Mouse (Mus musculus) embryo, embryonic 9.5 days (tissue): ENCODE data around the gene Ccdc148.

ENCODE experiments used
- DNase-seq: peaks from one replicate; pipeline ENCODE4 v3.0.0-alpha.2; 2017; ENCODE audit errors: extremely low spot score

Gene Ccdc148

GRCm38 (mm10) chr2:58912339-58912738 lies 248.1 kb downstream of the Ccdc148 start:
- no peak for DNase-seq

DNA sequence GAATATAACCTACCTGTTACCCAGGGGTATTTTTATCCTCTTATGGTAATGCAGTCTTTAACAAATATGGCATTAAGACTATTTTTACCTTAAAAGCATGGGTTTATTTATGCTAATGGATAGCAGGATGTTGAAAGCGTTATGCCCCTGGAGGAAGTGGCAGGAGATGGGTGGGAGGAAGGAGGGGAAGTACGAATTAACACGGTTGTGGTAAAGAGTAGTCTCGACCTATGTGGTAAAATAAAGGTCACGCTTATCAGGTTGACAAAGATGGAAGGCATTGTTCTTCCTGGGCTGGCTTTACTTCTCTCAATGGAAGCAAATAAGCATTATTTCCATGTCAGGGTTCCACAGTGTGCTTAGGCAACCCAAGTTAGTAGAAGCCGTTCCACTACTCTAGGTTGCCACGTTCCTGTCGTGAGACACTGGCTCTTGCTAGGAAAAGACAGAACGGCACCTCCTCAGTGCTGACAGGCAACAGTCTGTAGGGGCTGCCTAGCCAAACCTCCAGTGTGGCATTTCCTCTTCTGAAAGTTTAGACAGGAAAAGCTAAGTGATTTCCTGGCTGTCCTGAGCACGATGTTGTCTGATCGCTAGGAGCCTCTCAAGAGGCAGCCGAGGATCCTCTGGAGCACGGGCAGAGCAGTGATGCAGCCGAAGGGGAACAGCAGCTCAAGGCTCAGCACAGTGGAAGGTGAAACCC lies 253.5 kb downstream of the Ccdc148 start:
- peak; percentile 21 for DNase-seq

DNA sequence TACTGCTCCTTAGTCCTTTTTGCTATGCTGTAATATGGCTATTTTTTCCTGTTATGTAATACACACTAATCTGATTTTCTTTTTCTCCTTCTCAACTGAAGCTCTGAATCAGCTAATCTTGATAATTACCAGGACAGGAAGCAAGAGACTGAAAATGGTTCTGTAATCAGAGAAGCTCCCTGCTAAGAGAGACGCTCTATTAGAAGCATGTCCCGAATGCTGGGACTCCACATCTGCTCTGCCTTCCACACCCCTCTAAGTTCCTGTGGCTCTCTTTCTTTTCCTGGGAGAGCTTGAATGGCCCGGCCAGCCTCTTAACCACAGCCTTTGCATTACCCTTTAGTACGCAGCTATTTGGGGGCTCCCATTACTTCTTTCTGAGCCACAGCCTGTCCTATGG lies 255.4 kb downstream of the Ccdc148 start:
- DNase-seq: no peak

- no peak for DNase-seq
Observed at GRCm38 (mm10) chr2:58879876-58880275, 280.6 kb downstream of the Ccdc148 start.

- DNase-seq: no peak
Observed at GRCm38 (mm10) chr2:58859134-58859533, 301.3 kb downstream of the Ccdc148 start, which contains the start of gene Gm11099. Gm11099 (plus strand) TSS chr2:58859434.

DNA sequence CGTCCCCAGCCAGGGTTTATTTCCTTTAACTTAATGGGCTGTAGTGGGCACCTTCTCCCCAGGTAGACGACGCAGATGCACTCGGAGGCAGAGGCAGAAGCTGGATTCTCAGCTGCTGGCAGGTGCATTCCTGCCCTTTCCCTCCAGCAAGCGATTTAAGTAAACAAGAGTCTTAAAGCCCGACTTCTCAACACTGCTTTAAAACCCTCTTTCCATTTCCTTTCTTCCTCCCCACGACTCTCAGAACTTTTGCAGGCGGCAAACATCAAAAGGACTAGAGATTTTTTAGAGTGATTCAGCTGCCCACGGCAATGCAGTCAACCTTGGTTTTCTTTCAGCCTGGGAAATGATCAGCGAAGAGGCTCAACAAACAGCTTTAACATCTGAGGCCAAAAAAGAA lies 316.0 kb downstream of the Ccdc148 start:
- DNase-seq: no peak

DNA sequence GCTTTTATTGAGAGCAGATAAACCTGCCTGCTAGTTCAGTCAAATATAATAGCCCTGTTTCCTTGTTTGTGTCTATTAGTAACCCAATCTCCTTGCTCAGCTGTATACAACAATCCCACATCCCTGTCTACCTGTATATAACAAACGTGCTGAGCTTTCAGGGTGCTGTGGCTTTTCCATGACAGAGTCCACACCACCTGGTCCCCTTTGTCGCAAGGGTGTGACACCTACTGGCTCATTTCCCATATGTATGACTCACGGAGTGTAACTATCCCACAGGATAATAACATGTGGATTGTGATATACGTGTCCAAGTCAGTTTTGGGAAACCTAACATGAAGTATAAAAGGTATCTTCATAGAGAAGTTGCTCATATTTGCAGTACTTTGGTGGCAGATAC lies 318.0 kb downstream of the Ccdc148 start:
- no peak for DNase-seq

- no peak for DNase-seq
Observed at GRCm38 (mm10) chr2:58841021-58841420, 319.5 kb downstream of the Ccdc148 start.

DNA sequence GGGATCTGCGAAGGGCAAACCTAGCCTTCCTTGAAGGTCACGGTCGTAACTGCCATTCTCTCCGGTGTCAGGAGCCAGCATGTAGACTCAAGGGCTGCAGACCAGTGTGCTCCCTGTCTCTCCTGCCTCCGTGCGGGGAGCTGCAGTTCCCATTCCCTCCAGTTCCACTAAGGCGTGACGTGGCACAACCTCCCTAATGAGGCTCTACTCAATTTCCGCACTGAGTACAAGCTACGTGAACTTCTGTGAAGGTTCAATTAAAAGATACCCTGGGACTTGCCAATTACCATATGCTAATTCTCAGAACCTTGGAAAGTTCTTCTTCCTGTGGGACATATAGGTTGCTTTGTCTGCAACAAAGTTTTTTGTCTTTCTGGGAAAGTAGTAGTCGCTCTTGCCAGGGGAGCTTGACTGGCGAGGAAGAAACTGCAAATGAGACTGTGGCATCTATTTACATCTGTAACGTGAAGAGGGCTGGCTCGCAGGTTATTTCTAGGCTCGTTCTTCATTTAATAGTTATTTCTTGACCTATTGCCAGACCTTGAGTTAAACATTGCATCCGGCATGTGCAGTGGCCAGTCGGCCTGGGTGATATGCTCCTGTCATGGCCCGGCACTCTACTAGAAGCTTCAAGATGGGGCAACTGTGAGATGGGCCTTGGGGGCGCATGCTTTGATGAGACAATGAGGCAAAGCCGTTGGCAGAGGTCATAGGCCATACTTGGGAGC lies 328.1 kb downstream of the Ccdc148 start:
- no peak for DNase-seq

GRCm38 (mm10) chr2:58829981-58830742 lies 330.3 kb downstream of the Ccdc148 start:
- DNase-seq: no peak

DNA sequence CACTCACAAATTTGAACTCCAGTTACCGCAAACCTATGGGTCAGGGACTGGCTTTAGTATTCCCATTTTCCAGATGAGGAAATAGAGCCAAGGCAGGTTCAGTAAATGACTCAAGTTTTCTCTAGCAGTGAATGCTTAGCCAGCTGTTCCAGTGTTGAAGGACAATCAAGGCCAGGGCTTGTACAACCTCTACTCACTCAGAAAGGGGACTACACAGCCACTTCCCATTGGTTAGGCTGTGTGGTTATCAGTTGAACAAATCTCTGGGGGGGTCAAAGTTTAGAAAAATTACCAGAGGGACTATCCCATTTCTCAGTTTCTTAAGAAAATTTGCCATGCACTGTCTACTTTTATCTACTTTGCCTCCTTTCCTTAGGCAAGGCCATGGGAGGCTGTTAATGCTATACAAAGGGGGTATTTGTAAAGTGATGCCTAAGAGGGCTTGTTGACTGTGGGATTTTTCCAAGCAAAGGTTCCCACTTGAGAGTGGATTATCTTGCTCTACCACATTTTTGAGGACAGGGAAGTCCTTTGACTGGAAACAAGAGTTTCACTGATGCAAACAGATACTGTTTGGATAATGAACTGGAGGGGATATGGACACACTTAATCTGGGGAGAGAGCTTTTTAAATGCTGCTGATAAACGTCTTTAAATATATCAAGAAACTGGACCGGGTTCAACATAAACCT lies 331.4 kb downstream of the Ccdc148 start:
- no peak for DNase-seq

- no peak for DNase-seq
Observed at GRCm38 (mm10) chr2:58812941-58813340, 347.5 kb downstream of the Ccdc148 start.

DNA sequence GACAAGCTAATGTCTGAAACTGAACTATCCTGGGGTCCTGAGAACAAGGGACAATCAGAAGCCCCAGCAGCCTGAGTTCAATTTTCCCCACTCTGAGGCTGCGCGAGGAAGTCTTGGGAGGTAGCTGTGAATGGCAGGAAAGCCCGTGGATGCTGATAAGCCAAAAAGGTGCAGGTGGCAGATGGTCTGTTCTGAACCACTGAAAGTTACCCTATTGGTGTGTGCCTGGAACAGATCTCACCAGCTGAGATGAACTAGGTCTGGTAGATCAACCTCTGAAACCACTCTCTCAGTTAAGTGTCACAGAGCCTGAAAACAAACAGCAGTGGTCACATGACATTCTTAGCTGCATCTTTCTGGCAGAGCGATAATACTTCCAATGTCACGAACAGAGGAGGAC lies 360.9 kb downstream of the Ccdc148 start:
- DNase-seq: no peak

DNA sequence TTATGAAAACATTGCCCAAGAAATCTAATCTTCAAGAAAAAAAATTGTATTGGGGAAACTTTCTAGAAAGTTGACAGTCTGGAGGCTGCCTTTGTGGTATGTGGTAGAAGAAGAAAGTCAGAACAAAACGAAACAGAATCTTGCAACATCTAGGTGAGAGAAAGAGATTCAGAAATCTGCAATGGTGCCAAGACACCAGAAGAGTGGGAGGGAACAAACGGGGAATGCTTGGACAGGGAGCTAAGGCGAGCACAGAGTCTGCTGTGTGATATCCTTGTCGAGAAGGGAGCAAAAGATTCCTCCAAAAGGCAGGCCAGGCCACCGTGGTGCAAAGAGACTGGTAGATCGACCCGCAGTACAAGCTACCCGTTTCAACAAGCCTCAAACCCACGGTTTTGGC lies 361.4 kb downstream of the Ccdc148 start:
- DNase-seq: no peak

GRCm38 (mm10) chr2:58797506-58797905 lies 363.0 kb downstream of the Ccdc148 start:
- DNase-seq: peak; percentile 14

GRCm38 (mm10) chr2:58795432-58795831 lies 365.1 kb downstream of the Ccdc148 start:
- no peak for DNase-seq

DNA sequence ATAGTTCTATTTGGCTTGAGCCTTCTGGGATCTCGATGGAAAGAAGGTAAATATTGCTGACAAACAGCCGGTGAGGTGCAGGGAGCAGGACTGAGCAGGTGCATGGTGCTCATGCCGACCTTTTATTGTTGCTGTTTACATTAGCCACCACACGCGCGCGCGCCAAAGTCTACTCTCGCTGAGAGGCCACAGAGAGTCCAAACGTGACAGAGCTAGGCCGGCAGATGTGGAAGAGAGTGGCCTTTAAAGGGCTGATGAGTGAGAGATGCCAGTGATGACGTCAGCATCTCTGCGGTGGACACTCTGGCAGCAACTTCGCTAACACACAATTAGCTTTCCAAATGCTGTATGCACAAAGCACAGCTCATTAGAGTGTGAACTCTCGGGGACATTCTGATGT lies 366.0 kb downstream of the Ccdc148 start:
- no peak for DNase-seq

GRCm38 (mm10) chr2:58790361-58790760 lies 370.1 kb downstream of the Ccdc148 start:
- DNase-seq: no peak

DNA sequence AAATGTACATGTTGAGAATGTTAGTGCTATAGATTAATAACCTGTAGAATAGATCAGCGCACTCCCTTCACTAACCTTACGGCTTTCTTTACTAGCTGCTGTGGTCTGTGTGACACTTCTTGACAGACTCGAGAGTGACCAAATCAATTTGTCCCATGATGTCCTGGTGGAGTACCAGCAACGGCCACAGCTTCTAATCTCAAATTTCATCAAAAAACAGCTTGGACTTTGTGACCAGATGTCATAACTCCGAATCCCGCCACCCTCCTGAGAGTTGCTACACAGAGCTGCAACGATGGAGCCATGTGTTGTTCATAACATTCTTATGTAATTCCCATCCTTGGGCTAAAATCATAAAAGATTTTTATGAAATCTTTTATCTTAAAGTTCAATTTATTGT lies 370.5 kb downstream of the Ccdc148 start:
- DNase-seq: no peak

GRCm38 (mm10) chr2:58787360-58787759 lies 373.1 kb downstream of the Ccdc148 start:
- no peak for DNase-seq

- DNase-seq: no peak
Observed at GRCm38 (mm10) chr2:58786681-58787080, 373.8 kb downstream of the Ccdc148 start.

DNA sequence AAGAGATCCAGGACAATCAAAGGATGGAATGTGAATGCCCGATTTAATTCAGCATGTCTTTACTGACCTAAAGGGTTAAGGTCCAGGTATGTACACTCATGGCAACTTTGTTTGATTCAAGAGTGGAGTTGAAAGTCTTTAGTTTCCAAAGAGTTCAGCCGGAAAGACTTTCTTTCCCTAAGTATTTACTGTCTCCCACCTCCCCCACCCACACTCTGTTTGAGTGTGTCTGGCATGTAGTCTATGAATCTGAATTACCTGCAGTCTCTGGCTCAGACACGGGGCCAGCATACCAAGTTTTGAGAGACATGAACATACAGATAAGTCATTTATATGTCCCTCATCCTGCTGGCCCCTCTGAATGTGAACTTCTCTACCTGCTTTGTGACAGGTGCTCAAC lies 374.3 kb downstream of the Ccdc148 start:
- no peak for DNase-seq
